Mouse (Mus musculus): ENCODE results near the gene Chil1.

Gene Chil1

GRCm38 (mm10) chr1:134231270-134231669, 49.3 kb downstream of the Chil1 start:
- no peak for DNase-seq (ENCODE audit: low read depth, low spot score)

DNA sequence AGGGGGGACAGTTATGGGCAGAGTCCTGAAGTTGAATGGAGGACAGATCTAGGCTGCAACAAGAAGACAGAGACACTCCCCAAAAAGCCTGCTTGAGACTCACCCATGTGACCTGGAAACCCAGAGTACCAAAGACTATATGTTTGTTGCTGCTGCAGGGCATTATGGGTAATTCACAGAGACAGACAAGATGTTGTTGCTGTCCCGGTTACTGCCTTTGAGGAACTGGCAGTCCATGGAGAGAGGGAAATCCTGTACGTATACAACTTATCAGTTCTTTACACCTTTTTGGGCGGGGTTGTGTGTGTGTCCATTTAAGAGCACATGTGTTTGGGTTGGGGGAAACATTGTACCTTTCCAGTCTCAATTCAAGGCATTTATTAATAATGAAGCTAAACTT, 49.7 kb downstream of the Chil1 start:
- DNase-seq (ENCODE audit: low read depth, low spot score), result no peak

DNA sequence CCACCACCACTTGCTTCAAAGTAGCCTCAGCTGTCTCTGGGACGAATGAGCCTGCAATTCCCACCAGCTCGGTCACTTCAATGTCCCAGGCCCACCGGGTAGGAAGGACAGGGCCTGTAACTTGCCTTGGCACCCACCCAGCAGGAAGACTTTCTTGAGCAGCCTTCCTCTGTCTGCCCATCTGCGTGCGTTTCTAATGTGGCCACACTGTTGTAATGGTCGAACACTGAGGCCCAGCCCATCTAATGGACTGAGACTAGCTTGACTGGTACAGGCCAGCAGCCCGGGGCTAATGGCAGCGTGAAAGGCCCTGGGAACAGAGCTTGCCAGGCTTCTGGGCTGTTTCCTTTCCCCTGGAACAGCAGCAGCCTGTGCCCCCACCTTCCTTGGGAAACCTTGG, 50.4 kb downstream of the Chil1 start:
- no peak for DNase-seq (ENCODE audit: low read depth, low spot score)

DNA sequence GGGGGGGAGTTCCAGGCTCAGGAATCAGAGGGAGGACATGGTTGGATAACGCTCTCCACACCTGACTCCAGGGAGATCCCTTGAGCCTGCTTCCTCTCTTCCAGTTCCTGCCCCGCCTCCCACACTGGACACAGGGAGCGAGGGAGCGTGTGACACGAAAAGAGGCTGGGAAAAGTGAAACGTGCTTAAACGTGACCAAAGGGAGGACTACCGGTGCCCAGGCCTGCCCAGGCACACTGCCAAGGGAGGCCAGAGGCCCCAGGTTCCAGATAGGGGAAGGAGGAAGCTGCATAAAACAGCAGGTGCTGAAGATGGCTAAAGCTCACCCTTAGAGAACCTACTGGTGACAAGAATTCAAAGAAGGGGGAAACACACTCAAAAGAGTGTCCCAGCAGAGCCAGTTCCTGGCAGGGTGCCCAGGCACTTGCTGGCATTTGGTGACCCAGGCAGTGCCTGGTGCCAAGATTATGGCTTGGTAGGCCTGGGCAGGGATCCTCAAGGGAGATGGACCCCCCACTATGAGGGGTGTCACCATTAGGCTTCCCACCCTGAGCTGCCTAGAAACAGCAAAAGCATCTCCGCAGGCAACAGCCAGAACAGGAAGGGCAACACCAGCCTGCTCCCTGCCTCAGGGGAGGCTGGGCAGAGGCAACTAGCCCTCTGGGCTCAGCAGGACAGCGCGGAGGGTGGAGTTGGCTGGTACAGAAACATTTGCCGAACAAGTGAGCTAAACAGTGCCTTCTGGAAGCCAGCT, 51.0 kb downstream of the Chil1 start:
- no peak for DNase-seq (ENCODE audit: low read depth, low spot score)

DNA sequence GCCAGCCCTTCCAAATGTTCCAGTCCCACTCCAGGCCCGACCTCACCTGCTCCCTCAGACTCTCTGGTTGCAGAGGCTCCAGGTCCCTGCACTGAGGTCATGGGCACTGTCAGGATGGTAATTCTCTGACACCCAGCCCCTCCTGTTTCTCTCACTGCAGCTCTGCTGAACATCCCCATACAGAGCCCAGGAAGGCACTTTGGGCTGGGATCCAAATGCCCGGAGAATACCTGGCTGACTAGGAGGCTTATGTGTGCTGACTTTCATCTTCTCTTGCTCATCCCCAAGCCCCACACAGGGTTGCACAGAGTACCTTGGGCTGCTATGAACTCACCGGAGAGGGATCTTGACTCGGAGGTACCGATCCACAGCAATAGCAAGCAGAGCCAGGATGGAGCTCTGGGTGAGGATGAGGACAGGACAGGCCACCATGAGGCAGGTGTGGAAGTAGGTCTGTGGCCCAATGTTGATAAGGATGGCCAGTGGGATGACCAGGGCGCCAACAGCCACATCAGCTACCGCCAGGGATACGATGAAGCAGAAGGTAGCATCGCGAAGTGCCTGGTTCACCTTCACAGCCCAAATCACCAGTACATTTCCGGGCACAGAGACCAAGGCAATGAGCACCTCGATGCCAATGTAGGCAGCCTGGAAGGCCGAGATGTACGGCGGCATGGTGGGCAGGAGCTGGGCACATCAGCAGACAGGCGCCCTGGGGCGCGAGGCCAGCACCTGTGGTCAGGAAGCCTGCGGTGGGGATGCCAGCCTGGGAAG, 51.9 kb downstream of the Chil1 start:
- no peak for DNase-seq (ENCODE audit: low read depth, low spot score)

- no peak for DNase-seq (ENCODE audit: low read depth, low spot score)
Measured at GRCm38 (mm10) chr1:134234455-134235390, 52.7 kb downstream of the Chil1 start.

DNA sequence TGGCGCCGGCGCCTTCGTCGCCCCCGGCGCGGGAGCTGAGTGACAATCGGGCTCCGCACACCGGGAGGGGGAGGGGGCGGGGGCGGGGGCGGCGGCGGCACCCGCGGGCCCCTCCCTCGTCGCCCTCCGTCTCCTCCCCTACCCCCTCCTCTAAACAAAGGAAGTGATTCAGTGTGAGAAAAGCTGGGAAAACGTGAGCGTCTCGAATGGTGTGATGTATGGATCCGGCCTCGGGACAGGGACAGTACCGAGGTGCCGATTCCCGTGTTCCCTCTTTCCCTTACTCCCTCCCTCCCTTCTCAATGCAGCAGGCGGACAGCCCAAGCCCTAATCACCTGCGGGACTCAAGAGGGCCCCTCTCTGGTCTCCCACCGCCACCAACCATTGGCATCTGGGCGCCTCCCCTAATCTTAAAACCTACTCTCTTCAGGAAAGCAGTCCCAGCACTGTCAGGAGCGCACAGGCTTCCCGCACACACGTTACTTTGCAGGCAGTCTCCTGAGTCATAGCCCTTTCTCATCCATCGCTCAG, 53.5 kb downstream of the Chil1 start, which contains the start of gene Adora1:
Adora1 (minus strand) TSS at position 41 of the 531 bp plus-strand sequence.
- no peak for DNase-seq (ENCODE audit: low read depth, low spot score)

- no peak for DNase-seq (ENCODE audit: low read depth, low spot score)
Measured at GRCm38 (mm10) chr1:134236142-134236541, 54.2 kb downstream of the Chil1 start.

DNA sequence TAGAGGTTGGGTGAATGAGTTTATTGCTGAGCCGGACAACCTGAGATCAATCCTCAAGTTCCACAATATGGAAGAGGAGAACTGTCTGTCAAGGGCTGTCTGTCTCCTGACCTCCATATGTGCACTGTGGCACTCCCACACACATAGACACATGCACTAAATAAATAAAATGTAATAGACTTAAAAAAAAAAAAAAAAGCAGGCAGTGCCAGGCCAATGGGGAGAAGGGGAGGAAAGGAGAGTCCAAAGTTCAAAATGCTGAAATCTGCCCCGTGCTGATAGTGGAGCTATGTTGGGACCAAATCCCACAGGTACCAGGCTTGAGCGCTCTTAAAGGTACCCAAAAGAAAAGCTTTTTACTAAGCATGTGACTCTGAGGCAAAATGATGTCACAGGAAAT, 55.5 kb downstream of the Chil1 start:
- no peak for DNase-seq (ENCODE audit: low read depth, low spot score)
